9 mouse cellular contexts compared by ENCODE assay signal in the genomic region with DNA sequence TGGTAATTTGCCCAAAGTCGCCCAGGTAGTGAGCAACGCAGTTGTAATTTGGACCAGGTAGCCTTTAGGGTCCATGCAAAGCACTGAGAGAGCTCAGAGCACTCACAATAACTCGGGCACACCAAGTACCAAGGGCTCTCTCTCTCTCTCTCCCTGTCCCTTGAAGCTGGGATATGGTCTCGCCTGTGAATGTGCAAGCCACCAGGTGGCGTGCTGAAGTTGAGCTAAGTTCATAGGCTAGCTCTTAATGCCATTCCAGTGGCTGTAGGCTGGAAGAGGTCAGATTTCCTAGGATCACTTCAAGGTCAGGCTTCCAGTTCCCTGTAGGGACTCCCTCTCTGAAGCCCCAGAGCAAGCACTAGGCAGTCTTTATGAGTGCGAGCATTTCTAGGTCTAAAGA.
DNase-seq lines count a peak whose midpoint lies in the region; ATAC-seq lines count a peak whose summit lies in the region.
"Had no signal": no experiment of that assay in that cellular context is flagged by ENCODE, and none has a peak within 500 bp of the region (broad histone marks: within the 10 kb centered on the region; RNA-seq: fewer than 3 reads in every experiment).

No protein-coding gene starts in this region.

- H3K9ac ChIP-seq in liver, embryonic 12.5 days, result no peak overlapping the region

- peaks cover 13% of the 10 kb centered on the region for H3K4me1 ChIP-seq in liver, embryonic 12.5 days
- H3K4me1 ChIP-seq: megakaryocyte, embryonic 14.5 days had no signal

- H3K27me3 ChIP-seq in liver, embryonic 12.5 days (replicated peaks), result peaks cover 25% of the 10 kb centered on the region; the same call in 1 of the 2 replicates

- H3K9me3 ChIP-seq in liver, embryonic 12.5 days (replicated peaks), result no peaks in the 10 kb centered on the region
- H3K9me3 ChIP-seq: megakaryocyte, embryonic 14.5 days had no signal

- no peak overlapping the region for H3K4me3 ChIP-seq in liver, embryonic 12.5 days
- H3K4me3 ChIP-seq: megakaryocyte, embryonic 14.5 days had no signal

- DNase-seq in liver, result peak; percentile 69
- peak; percentile 67 to 71 for DNase-seq in adrenal gland, adult 18-20 months (ENCODE audit: low spot score in 2 of 2)
- peak; percentile 40 for DNase-seq in embryo, embryonic 9.5 days (ENCODE audit: extremely low spot score)
- DNase-seq in heart, postnatal 4 days, result peak; percentile 79
- DNase-seq in left cerebral cortex, adult 8-10 months (ENCODE audit: low spot score in 2 of 2), result peak; percentile 19 to 21
- DNase-seq in ovary, adult 18-20 months (ENCODE audit: low spot score), result peak; percentile 46
- DNase-seq in yolk sac, embryonic 10.5 days (ENCODE audit: low spot score), result peak; percentile 48

- WGBS in liver, embryonic 12.5 days (ENCODE audit: insufficient replicate concordance), result 17% methylated on average over 6 of the region's 6 CpGs

- ATAC-seq in liver, embryonic 12.5 days, result no peak

- no peak overlapping the region for H3K4me2 ChIP-seq in liver, embryonic 12.5 days

- H3K36me3 ChIP-seq in liver, embryonic 12.5 days, result no peaks in the 10 kb centered on the region

- no peak overlapping the region for H3K27ac ChIP-seq in liver, embryonic 12.5 days

Comparison
In these comparisons a context has a peak if more than half of its experiments do, and no peak if none do; other contexts are left out.
1. DNase-seq: peak in every context shown above with its lines; median percentile 79 in heart, postnatal 4 days; 69 in liver; 69 in adrenal gland, adult 18-20 months; 48 in yolk sac, embryonic 10.5 days; 46 in ovary, adult 18-20 months; 40 in embryo, embryonic 9.5 days; 20 in left cerebral cortex, adult 8-10 months.